Mouse (Mus musculus): ENCODE results near the gene Synm. TPM values are rescaled to one million over a fixed set of nuclear protein-coding genes. Genes with fewer than 3 reads are reported as not detected.

Synm gene
- total and polyA plus RNA-seq, 3 experiments: not detected

- DNase-seq (ENCODE audit: extremely low read depth): no peak
- TF ChIP-seq HCFC1 (IDR thresholded peaks at IDR 0.05; ENCODE audit: low read depth, low read length): no peak
- TF ChIP-seq MAZ (IDR thresholded peaks at IDR 0.05; ENCODE audit: low read depth, low read length): no peak
- no peak for TF ChIP-seq MAX (IDR thresholded peaks at IDR 0.05; ENCODE audit: low read length)
- TF ChIP-seq ZMIZ1 (IDR thresholded peaks at IDR 0.05; ENCODE audit: low read depth, low read length): no peak
- TF ChIP-seq NELFE (IDR thresholded peaks at IDR 0.05; ENCODE audit: low read depth, low read length): no peak
- no peak for TF ChIP-seq ELF1 (IDR thresholded peaks at IDR 0.05; ENCODE audit: low read depth, low read length)
- TF ChIP-seq JUND (conservative IDR thresholded peaks at IDR 0.05; ENCODE audit: low read depth, low read length): no peak
- TF ChIP-seq UBTF (IDR thresholded peaks at IDR 0.05; ENCODE audit: low read depth, low read length): no peak
- TF ChIP-seq BHLHE40 (IDR thresholded peaks at IDR 0.05; ENCODE audit: low read depth, low read length): no peak
- TF ChIP-seq TCF12 (IDR thresholded peaks at IDR 0.05; ENCODE audit: low read depth, low read length): no peak
- TF ChIP-seq SIN3A (IDR thresholded peaks at IDR 0.05; ENCODE audit: low read length): no peak
- no peak for TF ChIP-seq PAX5 (IDR thresholded peaks at IDR 0.05; ENCODE audit: low read length)
- dilution Hi-C loops (cut with MboI; ENCODE audit: extremely low pct_ligation_motif_present, extremely low pct_unique_long_range_greater_than_20kb, low sequenced_read_pairs): no loop called here
These were observed 69.7 kb downstream of the Synm start for GRCm38 (mm10) chr7:67689793-67690192.

DNA sequence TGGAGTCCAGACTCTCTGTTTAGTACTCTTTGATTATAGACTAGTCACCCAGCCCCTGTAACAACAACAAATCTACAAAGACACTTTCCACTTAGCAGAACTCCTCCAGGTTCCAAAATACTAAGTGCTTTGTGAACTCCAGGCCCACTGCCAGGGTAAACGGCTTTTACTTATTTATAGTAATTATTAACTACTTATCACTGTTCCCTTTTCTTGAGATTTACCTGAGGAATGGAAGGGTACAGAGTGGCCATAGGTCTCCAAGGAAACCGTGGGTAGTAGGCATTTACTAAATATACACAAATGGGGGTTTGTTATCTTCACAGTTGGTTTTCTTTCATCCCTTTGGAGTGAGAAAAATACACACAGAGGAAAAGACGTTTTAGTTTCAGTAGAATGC is 71.3 kb downstream of the Synm start:
- Histone ChIP-seq H3K36me3 (replicated peaks in 1 of 2; ENCODE audit: control insufficient read depth in 1 of 2, insufficient read depth in 1 of 2, low read length in 1 of 2) (peaks cover 0 to 1% of the 10 kb centered on the region in 2 experiments), H3K4me3 (replicated peaks in 1 of 3; ENCODE audit: low read depth in 2 of 3, low read length in 2 of 3, poor library complexity in 1 of 3) (no peak overlapping the region), H3K4me2 (ENCODE audit: insufficient read depth, low read depth, poor library complexity, severe bottlenecking) (no peak overlapping the region), H3K27ac (ENCODE audit: insufficient read depth, low read depth) (no peak overlapping the region), H3K9ac (ENCODE audit: insufficient read depth, low read depth) (no peak overlapping the region), H3K9me3 (replicated peaks; ENCODE audit: low read length) (peaks cover 3% of the 10 kb centered on the region), H3K79me2 (replicated peaks; ENCODE audit: control insufficient read depth, extremely low read depth, insufficient read depth, poor library complexity, severe bottlenecking) (no peaks in the 10 kb centered on the region), H3K4me1 (ENCODE audit: control insufficient read depth in 1 of 2, insufficient read depth in 2 of 2) (peaks cover 2 to 5% of the 10 kb centered on the region in 2 experiments; a peak in 3 of 4 replicates), H3K27me3 (replicated peaks) (no peaks in the 10 kb centered on the region)
- in situ Hi-C loops (cut with MboI; ENCODE audit: low pct_ligation_motif_present, low pct_unique_long_range_greater_than_20kb, low sequenced_read_pairs) (loop anchor here (25.0 kb wide), 1 partner anchor 449 kb away; no protein-coding TSS in a partner anchor), dilution Hi-C loops (cut with MboI; ENCODE audit: extremely low pct_ligation_motif_present, extremely low pct_unique_long_range_greater_than_20kb, low sequenced_read_pairs) (no loop called here)
- no peak for TF ChIP-seq MXI1 (IDR thresholded peaks at IDR 0.05; ENCODE audit: low read depth, low read length)
- TF ChIP-seq UBTF (IDR thresholded peaks at IDR 0.05; ENCODE audit: low read depth, low read length): no peak
- no peak for DNase-seq (ENCODE audit: extremely low read depth)

More at GRCm38 (mm10) chr7:67689793-67690192, 69.7 kb downstream of the Synm start:
- H3K9me3 ChIP-seq (replicated peaks; ENCODE audit: low read length): peaks cover 3% of the 10 kb centered on the region
- H3K27me3 ChIP-seq (replicated peaks): no peaks in the 10 kb centered on the region
- H3K27ac ChIP-seq (ENCODE audit: insufficient read depth, low read depth): no peak overlapping the region
- no peak overlapping the region for H3K4me3 ChIP-seq (replicated peaks in 1 of 3; ENCODE audit: low read depth in 2 of 3, low read length in 2 of 3, poor library complexity in 1 of 3)
- H3K4me2 ChIP-seq (ENCODE audit: insufficient read depth, low read depth, poor library complexity, severe bottlenecking): no peak overlapping the region
- peaks cover 0 to 1% of the 10 kb centered on the region in 2 experiments for H3K36me3 ChIP-seq (replicated peaks in 1 of 2; ENCODE audit: control insufficient read depth in 1 of 2, insufficient read depth in 1 of 2, low read length in 1 of 2)
- H3K79me2 ChIP-seq (replicated peaks; ENCODE audit: control insufficient read depth, extremely low read depth, insufficient read depth, poor library complexity, severe bottlenecking): no peaks in the 10 kb centered on the region
- peaks cover 2 to 5% of the 10 kb centered on the region in 2 experiments; a peak in 3 of 4 replicates for H3K4me1 ChIP-seq (ENCODE audit: control insufficient read depth in 1 of 2, insufficient read depth in 2 of 2)
- no peak overlapping the region for H3K9ac ChIP-seq (ENCODE audit: insufficient read depth, low read depth)
- in situ Hi-C loops (cut with MboI; ENCODE audit: low pct_ligation_motif_present, low pct_unique_long_range_greater_than_20kb, low sequenced_read_pairs): loop anchor here (25.0 kb wide), 1 partner anchor 448 kb away; no protein-coding TSS in a partner anchor

DNA sequence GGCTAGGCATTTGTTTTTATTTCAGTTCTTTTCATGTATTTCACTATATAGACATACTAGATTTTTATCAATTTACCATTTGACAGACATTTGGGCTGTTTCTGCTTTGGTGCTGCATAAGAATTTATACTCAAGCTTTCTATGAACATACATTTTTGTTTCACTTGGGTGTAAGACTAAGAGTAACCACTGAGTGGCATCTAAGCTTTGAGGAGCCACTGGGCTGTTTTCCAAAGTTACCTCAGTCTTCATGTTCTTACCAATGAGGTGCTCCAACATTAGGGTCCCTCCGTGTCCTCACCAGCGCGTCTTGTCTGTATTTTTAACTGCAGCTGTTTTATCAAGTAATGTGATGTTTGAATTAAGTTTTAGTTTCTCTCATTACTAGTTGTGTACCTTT is 73.0 kb downstream of the Synm start:
- no peak overlapping the region for H3K4me2 ChIP-seq (ENCODE audit: insufficient read depth, low read depth, poor library complexity, severe bottlenecking)
- dilution Hi-C loops (cut with MboI; ENCODE audit: extremely low pct_ligation_motif_present, extremely low pct_unique_long_range_greater_than_20kb, low sequenced_read_pairs) (no loop called here), in situ Hi-C loops (cut with MboI; ENCODE audit: low pct_ligation_motif_present, low pct_unique_long_range_greater_than_20kb, low sequenced_read_pairs) (loop anchor here (25.0 kb wide), 1 partner anchor 451 kb away; no protein-coding TSS in a partner anchor)
- no peak overlapping the region for H3K4me3 ChIP-seq (replicated peaks in 1 of 3; ENCODE audit: low read depth in 2 of 3, low read length in 2 of 3, poor library complexity in 1 of 3)
- no peak for DNase-seq (ENCODE audit: extremely low read depth)
- peaks cover 0 to 9% of the 10 kb centered on the region in 2 experiments for H3K36me3 ChIP-seq (replicated peaks in 1 of 2; ENCODE audit: control insufficient read depth in 1 of 2, insufficient read depth in 1 of 2, low read length in 1 of 2)
- no peaks in the 10 kb centered on the region for H3K27me3 ChIP-seq (replicated peaks)
- H3K4me1 ChIP-seq (ENCODE audit: control insufficient read depth in 1 of 2, insufficient read depth in 2 of 2): no peaks in the 10 kb centered on the region
- no peaks in the 10 kb centered on the region for H3K79me2 ChIP-seq (replicated peaks; ENCODE audit: control insufficient read depth, extremely low read depth, insufficient read depth, poor library complexity, severe bottlenecking)
- H3K27ac ChIP-seq (ENCODE audit: insufficient read depth, low read depth): no peak overlapping the region
- peaks cover 3% of the 10 kb centered on the region for H3K9me3 ChIP-seq (replicated peaks; ENCODE audit: low read length)
- TF ChIP-seq BHLHE40 (IDR thresholded peaks at IDR 0.05; ENCODE audit: low read depth, low read length) (no peak), CHD1 (IDR thresholded peaks at IDR 0.05; ENCODE audit: low read depth, low read length) (no peak), MYC (IDR thresholded peaks at IDR 0.05; ENCODE audit: low read depth, low read length) (no peak), RAD21 (IDR thresholded peaks at IDR 0.05; ENCODE audit: low read depth, low read length) (no peak), PAX5 (IDR thresholded peaks at IDR 0.05; ENCODE audit: low read length) (no peak), ZMIZ1 (IDR thresholded peaks at IDR 0.05; ENCODE audit: low read depth, low read length) (no peak), ZC3H11A (IDR thresholded peaks at IDR 0.05; ENCODE audit: low read depth, low read length) (no peak)
- no peak overlapping the region for H3K9ac ChIP-seq (ENCODE audit: insufficient read depth, low read depth)
